Mouse (Mus musculus) CH12.LX (cell line): ENCODE measurements around the gene Cish.

Source experiments
- BHLHE40 ChIP-seq: IDR thresholded peaks from 2 replicates; pipeline ENCODE4 v1.6.1; 2011; ENCODE audit warnings: mild to moderate bottlenecking, low read depth, low read length, improper control_type of control experiment
- CTCF ChIP-seq, 2 experiments: IDR thresholded peaks in 1 of 2; conservative IDR thresholded peaks in 1 of 2; 2 replicates each; pipeline ENCODE4 v1.5.1; 2011 to 2012; ENCODE audit warnings: low read depth in 2 of 2, low read length in 2 of 2, improper control_type of control experiment in 1 of 2, inconsistent platforms in 1 of 2, mild to moderate bottlenecking in 1 of 2, moderate library complexity in 1 of 2
- ETS1 ChIP-seq: conservative IDR thresholded peaks from 2 replicates; pipeline ENCODE4 v1.6.1; 2012; ENCODE audit warnings: low read depth, mild to moderate bottlenecking, inconsistent platforms, low read length, improper control_type of control experiment, moderate library complexity
- MEF2A ChIP-seq: IDR thresholded peaks from 2 replicates; pipeline ENCODE4 v1.6.1; 2014; ENCODE audit warnings: low read depth, mild to moderate bottlenecking, inconsistent platforms, low read length, improper control_type of control experiment, borderline replicate concordance
- NELFE ChIP-seq: IDR thresholded peaks from 2 replicates; pipeline ENCODE4 v1.6.1; 2011; ENCODE audit warnings: low read depth, low read length, improper control_type of control experiment
- POLR2A ChIP-seq: IDR thresholded peaks from 2 replicates; pipeline ENCODE4 v1.6.1; 2011; ENCODE audit warnings: low read depth, mild to moderate bottlenecking, improper control_type of control experiment, low read length
- POLR2AphosphoS2 ChIP-seq: IDR thresholded peaks from 2 replicates; pipeline ENCODE4 v1.6.1; 2011; ENCODE audit warnings: low read depth, low read length, improper control_type of control experiment
- SMC3 ChIP-seq: IDR thresholded peaks from 2 replicates; pipeline ENCODE4 v1.6.1; 2011; ENCODE audit warnings: low read depth, low read length, improper control_type of control experiment
- ZNF384 ChIP-seq: IDR thresholded peaks from 2 replicates; pipeline ENCODE4 v1.6.1; 2012; ENCODE audit warnings: low read depth, low read length, improper control_type of control experiment, inconsistent platforms

GRCm38 (mm10) chr9:107277603-107278002 lies 18.2 kb upstream of the Cish start:
- TF ChIP-seq ETS1 (no peak), POLR2AphosphoS2 (no peak), MEF2A (no peak), SMC3 (no peak), BHLHE40 (no peak), ZNF384 (no peak), CTCF (conservative IDR thresholded peaks at IDR 0.05 in 1 of 2, IDR thresholded peaks at IDR 0.05 in 1 of 2; ENCODE audit: low read depth in 2 of 2, low read length in 2 of 2) (no peak), NELFE (no peak), POLR2A (no peak)
